Mouse (Mus musculus) erythroblast, adult 5-6 weeks (primary cell): Measurements from ENCODE around the gene Dpf3. TPM values are rescaled to one million over a fixed set of nuclear protein-coding genes. Genes with fewer than 3 reads are reported as not detected.
A peak's percentile ranks its signal among the peaks of the same experiment; 100 is the strongest.

Source experiments
- ATAC-seq: replicated peaks from 2 replicates; pipeline ENCODE4 v1.8.0; 2016; ENCODE audit warnings: moderate number of reproducible peaks, mild to moderate bottlenecking, moderate TSS enrichment, inconsistent platforms; ENCODE audit not compliant: poor library complexity, low FRiP score, severe bottlenecking
- total RNA-seq, 2 experiments: library from RNA; stranded (forward) in 1 of 2; stranded (reverse) in 1 of 2; fragments of 150-400 nt in 1 of 2; fragments of 200-764, 138-1000 nt in 1 of 2; gene quantifications; 2 replicates each; pipeline versions ENCODE4 v1.2.3 to v1.2.4; 2015 to 2017; ENCODE audit warnings: low replicate concordance in 2 of 2

Gene Dpf3
- total RNA-seq, 2 experiments from 2014 or later, result 29.2 to 138 TPM

- ATAC-seq, result no peak
These were observed 122.7 kb downstream of the Dpf3 start for GRCm38 (mm10) chr12:83364771-83365170.

DNA sequence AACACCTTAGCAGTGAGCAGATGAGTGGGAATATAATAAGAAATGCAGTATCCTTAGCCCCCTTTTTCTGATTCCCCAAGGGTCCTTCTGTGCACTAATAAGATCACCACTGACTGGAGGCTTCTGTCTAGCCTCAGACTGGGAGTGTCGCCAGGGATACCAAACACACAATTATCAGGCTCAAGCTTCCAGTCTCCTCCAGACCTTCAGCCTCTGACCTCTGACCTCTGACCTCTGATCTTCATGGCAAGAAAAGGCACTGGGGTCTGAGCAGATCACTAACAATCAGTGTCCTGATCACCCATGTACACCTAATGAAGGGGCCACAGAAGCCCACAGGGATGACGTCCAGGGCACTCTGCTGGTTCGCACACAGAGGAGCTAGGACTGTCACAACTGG, 125.7 kb downstream of the Dpf3 start:
- ATAC-seq, result no peak

DNA sequence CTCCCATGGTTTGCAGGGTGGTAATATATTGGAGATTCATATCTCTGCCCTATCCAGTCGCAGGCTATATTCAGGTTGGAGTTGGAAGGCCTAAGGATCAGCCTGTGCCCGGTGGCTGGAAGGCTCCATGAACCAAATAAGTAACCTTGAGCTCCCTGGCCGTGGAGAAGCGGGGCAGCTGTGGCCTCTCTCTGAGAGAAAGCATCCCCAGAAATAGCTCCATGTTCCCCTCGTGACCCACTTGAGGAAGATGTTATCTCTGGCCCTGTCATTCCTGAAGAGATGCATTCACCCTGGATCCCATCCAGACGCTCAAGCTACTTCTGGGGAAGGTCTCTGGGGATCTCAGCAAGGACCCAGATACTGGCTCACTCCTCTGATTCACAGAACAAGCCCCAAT, 134.9 kb downstream of the Dpf3 start:
- no peak for ATAC-seq

GRCm38 (mm10) chr12:83349736-83350135, 137.8 kb downstream of the Dpf3 start:
- ATAC-seq, result no peak

DNA sequence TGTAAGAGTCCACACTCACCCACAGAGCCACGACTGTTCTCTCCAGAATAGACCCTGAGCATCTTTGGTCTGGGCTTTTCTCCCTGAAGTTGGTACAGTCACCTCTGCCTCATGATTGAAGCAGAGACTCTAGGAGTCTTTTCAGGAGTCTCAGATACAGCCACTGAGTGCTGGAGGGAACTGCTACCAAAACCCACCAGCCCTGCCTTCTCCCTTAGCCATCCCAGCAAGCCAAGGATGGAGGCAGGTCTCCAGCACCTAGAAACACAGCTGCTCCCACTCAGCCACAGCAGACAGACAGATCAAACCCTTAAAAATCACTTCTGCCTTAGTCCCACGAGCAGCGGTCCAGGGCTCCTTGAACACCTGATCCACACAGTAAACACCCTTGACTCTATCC, 139.3 kb downstream of the Dpf3 start:
- no peak for ATAC-seq

GRCm38 (mm10) chr12:83342875-83343185, 144.7 kb downstream of the Dpf3 start:
- ATAC-seq, result no peak

DNA sequence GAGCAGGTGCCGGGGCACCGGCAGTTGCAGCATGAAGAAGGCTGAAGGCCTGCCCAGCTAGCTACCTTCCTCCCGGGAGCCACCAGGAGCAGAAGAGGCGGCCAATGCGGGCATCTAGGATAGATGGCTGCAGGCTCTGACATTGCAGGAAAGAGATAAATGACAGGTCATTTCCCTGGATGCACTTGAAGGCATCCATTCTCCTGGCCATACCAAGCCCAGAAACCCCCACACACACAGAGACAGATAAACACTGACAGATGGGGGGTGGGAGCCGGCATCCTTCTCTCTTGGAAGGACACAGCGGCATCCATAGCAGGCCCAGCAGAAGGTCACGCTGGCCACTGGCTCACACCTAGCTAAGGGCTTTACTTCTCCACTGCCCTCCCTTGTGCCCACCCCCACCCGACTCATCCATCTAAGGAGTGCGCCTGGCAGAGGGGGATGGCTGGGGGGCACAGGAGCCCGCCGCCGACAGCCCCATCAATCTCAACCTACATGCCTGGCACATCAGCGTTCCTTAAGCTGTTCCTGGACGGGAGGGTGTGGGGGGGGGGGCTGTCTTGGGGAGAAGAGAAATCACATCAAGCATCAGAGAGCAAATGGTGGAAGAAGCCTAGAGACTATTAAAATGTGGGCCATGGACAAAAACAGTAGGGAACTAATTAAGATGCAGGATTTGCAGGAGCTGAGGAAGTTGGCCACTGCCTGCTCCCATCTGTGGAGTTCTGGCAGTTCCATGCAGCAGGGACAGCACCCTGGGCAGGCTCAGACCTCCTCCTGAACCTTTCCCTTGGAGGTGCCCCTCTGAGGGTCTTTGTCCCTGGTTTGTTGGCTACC, 145.3 kb downstream of the Dpf3 start:
- ATAC-seq, result no peak

- no peak for ATAC-seq
These were observed 146.6 kb downstream of the Dpf3 start for GRCm38 (mm10) chr12:83340960-83341359.

DNA sequence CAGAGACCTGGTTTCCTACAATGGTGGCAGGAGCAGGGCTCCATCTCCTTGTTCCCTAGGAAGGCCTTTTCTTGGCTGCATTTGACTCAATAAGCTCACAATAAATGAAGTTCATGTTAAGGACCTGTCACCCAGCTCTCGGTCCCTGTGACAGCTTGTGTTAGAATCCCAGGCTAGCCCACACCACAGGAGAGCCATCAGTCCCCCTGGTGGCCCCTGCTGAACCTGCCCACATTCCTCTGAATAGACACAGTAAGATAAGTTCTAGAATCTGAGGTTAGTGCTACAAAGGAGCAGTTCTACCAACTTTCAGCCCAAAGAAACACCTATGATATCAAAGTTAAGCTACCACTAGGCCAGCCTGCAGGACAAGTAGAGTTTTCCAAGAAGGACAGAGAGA, 149.2 kb downstream of the Dpf3 start:
- no peak for ATAC-seq

- no peak for ATAC-seq
These were observed 149.8 kb downstream of the Dpf3 start for GRCm38 (mm10) chr12:83337776-83338149.

- ATAC-seq, result no peak
These were observed 150.3 kb downstream of the Dpf3 start for GRCm38 (mm10) chr12:83337077-83337775.

- no peak for ATAC-seq
These were observed 157.5 kb downstream of the Dpf3 start for GRCm38 (mm10) chr12:83330056-83330455.

DNA sequence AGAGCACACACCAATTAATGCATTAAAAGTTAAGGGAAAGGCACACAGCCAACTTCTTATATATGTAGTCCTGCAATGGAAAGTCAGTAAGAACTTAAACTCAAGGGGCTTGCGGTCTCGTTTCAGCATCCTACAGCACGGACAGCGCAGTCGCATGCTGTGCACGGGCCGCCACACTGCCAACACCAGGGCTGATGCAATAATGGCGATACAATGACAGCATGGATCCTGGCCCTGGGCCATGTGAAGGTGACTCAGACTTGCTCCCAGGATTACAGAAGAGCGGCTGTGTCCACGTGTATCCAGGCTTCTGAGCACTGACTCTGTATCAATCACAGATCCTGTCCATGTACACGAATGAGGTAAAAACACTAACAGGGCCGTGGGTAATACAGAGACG, 158.6 kb downstream of the Dpf3 start:
- no peak for ATAC-seq

DNA sequence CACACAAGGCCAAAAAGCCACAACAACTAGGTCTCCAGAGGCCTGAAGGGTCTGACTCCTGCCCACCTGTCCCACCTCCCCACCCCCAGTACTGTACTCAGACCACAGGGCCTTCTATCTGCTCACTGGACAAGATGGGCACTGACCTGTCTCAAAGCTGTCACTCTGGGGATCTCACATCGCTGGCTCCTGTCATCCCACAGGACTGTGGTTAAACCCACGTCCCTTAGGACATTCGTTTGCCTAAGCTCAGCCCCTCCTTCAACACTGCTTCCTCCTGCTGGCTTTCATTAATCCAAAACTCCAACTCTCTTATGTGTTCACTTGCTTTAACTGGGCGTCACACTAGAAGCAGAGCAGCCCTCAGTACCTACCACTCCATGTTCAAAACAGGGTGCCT, 159.0 kb downstream of the Dpf3 start:
- ATAC-seq, result no peak

- no peak for ATAC-seq
These were observed 160.1 kb downstream of the Dpf3 start for GRCm38 (mm10) chr12:83327451-83327850.

- no peak for ATAC-seq
These were observed 166.8 kb downstream of the Dpf3 start for GRCm38 (mm10) chr12:83320725-83321124.

GRCm38 (mm10) chr12:83317646-83318443, 169.7 kb downstream of the Dpf3 start:
- peak; percentile 71 for ATAC-seq

DNA sequence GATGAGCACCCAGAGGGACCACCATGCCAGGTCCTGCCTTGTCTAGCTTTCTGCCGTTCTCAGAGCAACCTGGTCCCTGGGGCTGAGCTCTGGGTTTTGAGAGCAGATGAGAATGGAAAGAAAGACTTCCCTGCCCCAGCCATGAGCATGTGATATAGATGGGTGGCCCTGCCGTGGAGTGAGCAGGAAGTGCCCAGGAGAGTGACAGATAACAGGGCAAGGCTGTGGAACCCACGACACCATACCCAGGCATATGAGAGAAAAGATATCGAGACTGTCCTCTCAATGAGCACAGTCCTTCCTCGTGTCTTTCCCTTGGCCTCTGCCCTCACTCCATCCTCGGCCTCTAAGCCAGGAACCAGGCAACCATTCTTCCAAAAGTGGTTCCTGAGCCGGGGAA, 172.8 kb downstream of the Dpf3 start:
- ATAC-seq, result peak; percentile 60

GRCm38 (mm10) chr12:83312818-83313217, 174.7 kb downstream of the Dpf3 start:
- no peak for ATAC-seq

DNA sequence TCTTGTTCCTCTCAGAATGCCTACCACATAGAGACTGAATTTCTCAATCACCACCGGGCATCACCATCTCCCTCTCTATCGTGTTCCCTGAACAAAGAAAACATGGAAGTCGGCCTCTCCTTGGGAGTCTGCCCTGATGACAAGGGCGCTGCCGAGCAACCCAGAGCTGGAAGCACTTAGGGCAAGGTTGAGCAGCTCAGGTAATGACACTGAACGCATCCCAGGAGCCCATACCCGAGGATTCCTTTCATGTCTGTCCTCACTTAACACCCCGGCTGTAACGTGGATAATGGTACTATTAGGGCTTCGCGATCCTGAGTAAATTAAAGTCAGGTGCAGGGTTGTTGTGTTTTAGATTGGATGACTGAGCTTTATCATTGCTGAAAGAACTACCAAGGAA, 176.9 kb downstream of the Dpf3 start:
- no peak for ATAC-seq
